Mouse (Mus musculus) testis, adult 2 months (tissue): ENCODE results near the gene Adgrv1. TPM values are rescaled to one million over a fixed set of nuclear protein-coding genes. Genes with fewer than 3 reads are reported as not detected.

Experiments used
- H3K27ac ChIP-seq: fragments of 200-500 bp; 2 replicates; pipeline ENCODE4 v1.5.1; 2012; ENCODE audit warnings: low read depth, low read length; ENCODE audit not compliant: control insufficient read depth, insufficient read depth
- H3K27me3 ChIP-seq: fragments of 200-500 bp; 2 replicates; pipeline ENCODE4 v1.6.1; 2012; ENCODE audit warnings: mild to moderate bottlenecking, low read length, moderate library complexity; ENCODE audit not compliant: control insufficient read depth, insufficient read depth
- H3K36me3 ChIP-seq: fragments of 200-500 bp; 2 replicates; pipeline ENCODE4 v1.6.1; 2012; ENCODE audit warnings: mild to moderate bottlenecking, low read length; ENCODE audit not compliant: control insufficient read depth, insufficient read depth
- H3K4me1 ChIP-seq: fragments of 200-500 bp; 2 replicates; pipeline ENCODE4 v1.6.1; 2012; ENCODE audit warnings: low read length; ENCODE audit not compliant: control insufficient read depth, insufficient read depth
- H3K4me3 ChIP-seq: fragments of 200-500 bp; 2 replicates; pipeline ENCODE4 v1.5.1; 2012; ENCODE audit warnings: low read depth, mild to moderate bottlenecking, low read length, moderate library complexity, mixed read lengths; ENCODE audit not compliant: control insufficient read depth
- CTCF ChIP-seq: fragments of 200-500 bp; IDR thresholded peaks from 2 replicates; pipeline ENCODE4 v1.5.1; 2012; ENCODE audit warnings: low read depth, mild to moderate bottlenecking, inconsistent platforms, low read length, moderate library complexity; ENCODE audit not compliant: control insufficient read depth, insufficient read depth, insufficient replicate concordance
- POLR2A ChIP-seq: fragments of 200-500 bp; IDR thresholded peaks from 2 replicates; pipeline ENCODE4 v1.6.1; 2012; ENCODE audit warnings: low read depth, mild to moderate bottlenecking, inconsistent platforms, low read length, moderate library complexity; ENCODE audit not compliant: control insufficient read depth
- polyA plus RNA-seq: library from polyadenylated mRNA; depleted of rRNA; stranded (reverse); fragments of >200 nt; gene quantifications from 2 replicates; pipeline ENCODE4 v1.2.3, GENCODE M21; 2012

Gene Adgrv1
- polyA plus RNA-seq, 1 experiment = 6.7 TPM

DNA sequence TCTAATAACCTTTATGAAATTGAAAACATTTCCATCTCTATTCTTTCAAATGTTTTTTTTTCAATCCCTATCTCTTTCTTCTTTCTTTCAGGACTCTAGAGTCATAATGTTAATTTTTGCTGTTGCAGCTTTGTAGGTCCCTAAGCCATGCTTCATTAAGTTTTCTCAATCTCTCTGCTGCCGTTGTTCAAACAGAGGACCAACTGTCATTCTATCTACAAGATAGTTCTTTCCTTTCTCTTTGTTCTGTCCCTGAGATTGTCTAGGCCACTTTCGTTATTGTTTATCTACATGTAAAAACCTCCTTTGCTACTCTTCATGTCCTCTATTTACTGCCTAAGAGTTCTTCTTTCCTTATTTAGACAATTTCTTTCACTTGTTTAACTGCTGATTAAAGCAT, 230.8 kb downstream of the Adgrv1 start:
- Histone ChIP-seq H3K27ac (no peak overlapping the region), H3K4me3 (no peak overlapping the region), H3K4me1 (no peaks in the 10 kb centered on the region), H3K36me3 (no peaks in the 10 kb centered on the region), H3K27me3 (no peaks in the 10 kb centered on the region)
- TF ChIP-seq CTCF (no peak), POLR2A (no peak)

DNA sequence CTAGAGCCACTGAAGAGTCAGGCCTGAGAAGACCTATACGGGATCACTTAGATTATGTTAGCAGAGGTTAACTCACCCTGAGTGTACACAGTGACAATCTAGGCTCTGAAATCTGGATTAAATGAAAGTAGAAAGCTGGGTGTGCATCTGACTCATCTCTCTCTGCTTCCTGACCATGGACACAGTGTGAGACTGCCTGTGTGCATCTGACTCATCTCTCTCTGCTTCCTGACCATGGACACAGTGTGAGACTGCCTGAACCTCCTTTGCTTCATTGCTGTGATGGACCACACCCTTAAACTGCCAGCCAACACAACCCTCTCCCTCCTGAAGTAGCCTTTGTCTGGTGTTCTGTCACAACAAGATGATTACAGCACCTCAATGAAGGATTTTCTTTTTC, 231.2 kb downstream of the Adgrv1 start:
- Histone ChIP-seq H3K4me3 (no peak overlapping the region), H3K27ac (no peak overlapping the region; the same call in 1 of the 2 replicates), H3K27me3 (no peaks in the 10 kb centered on the region), H3K36me3 (no peaks in the 10 kb centered on the region), H3K4me1 (no peaks in the 10 kb centered on the region)
- TF ChIP-seq POLR2A = no peak
- TF ChIP-seq CTCF = no peak

DNA sequence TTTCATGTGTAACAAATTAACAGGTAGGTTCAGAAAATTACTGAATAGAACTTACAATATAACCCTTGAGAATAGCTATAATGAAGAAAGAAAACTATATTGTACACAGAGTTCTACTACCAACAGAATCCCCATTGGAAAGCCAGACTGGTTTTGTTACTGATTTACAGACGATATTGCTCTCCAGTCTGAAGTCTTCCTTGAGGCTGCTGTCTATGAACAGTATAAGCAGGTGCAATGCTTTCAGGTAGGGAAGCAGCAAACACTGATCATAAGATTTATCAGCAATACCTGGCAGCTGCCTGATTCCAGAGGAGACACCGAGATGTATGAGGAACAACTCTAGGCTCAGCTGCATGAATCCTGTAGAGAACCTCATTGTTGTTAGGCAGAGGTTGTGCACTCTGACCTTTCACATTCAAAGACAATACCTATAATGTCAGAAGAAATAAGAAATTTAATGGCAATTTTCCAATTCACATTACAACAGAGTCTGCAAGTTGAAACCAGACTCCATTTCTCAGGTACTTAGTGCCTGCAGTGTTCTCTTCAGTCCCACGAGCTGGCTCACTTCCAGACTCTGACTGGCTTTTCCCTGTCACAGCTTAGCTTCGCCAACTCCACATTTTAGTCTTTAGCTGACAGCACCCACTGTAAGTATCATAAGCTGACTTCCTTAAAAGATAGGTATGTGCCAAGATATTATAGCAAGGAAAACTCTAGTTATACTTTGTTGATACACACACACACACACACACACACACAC, 247.2 kb downstream of the Adgrv1 start:
- TF ChIP-seq POLR2A (no peak), CTCF (no peak)

DNA sequence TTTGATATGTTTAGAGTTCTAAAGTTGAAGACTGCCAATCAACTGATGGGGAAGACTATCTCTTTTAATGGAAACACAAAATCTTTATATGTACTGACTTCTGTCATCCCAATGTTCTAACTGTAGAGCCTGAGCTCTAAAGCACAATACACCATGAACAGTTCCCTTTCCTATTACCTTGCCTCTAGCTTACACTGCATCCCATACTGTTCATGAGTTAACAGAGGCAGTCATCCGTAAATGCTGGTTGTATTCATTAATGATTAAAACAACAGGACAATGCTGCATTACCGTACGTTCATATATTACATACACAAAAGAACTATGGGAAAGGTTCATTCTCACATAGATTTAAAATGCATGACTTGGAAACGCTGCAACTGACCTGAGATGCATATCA, 251.1 kb downstream of the Adgrv1 start:
- H3K27me3 ChIP-seq = no peaks in the 10 kb centered on the region
- no peak for TF ChIP-seq CTCF
- no peaks in the 10 kb centered on the region for H3K36me3 ChIP-seq
- no peak overlapping the region for H3K4me3 ChIP-seq
- H3K27ac ChIP-seq = no peak overlapping the region
- no peaks in the 10 kb centered on the region for H3K4me1 ChIP-seq

More for the DNA sequence above, 247.2 kb downstream of the Adgrv1 start:
- H3K27me3 ChIP-seq = no peaks in the 10 kb centered on the region
- H3K4me3 ChIP-seq = no peak overlapping the region
- no peak overlapping the region for H3K27ac ChIP-seq
- H3K4me1 ChIP-seq = no peaks in the 10 kb centered on the region
- no peaks in the 10 kb centered on the region for H3K36me3 ChIP-seq

DNA sequence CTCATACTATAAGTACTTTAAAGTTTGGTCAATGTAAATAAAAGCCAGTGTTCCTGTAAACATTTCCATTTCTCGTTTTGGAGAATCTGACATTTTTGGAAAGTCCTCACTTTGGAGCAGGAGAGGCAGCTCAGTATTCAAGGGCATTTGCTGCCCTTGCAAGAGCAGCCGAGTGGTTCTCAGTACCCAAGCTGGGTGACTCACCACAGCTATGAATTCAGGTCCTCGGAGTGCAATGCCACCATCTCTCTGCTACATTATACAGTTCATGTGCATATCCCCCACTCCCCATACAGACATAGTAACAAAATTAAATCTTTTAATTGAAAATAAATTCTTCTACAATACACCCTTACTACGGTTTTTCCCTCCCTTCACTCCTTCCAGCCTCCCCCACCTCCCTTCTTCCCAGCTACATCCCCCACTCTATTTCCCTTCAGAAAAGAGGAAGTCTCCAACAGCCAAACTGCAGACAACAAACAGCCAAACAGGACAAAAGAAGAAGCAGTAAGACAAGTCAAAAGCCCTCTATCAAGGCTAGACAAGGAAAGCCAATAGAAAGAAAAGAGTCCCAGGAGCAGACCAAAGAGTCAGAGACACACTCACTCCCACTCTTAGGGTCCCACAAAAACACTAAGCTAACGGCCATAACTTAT, 262.0 kb downstream of the Adgrv1 start:
- Histone ChIP-seq H3K4me3 (no peak overlapping the region), H3K4me1 (no peaks in the 10 kb centered on the region), H3K36me3 (no peaks in the 10 kb centered on the region), H3K27me3 (no peaks in the 10 kb centered on the region), H3K27ac (no peak overlapping the region)
- TF ChIP-seq CTCF = no peak
- TF ChIP-seq POLR2A = no peak

DNA sequence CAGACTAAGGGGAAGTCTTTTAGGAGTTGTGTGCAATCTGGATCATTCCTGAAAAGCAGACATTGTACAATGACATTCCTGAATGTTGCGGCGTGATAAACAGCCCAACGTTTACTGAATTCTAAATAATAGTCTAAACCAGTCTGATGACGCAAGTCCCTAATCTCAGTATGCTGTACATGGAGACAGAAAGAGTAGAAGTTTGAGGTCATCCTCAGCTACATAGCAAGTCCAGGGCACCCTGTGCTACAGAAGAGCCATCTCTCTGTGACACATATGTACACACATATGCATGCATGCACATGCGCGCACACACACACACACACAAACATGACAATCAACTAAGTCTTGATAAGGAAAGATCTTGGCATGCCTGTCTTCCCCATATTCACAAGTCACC, 262.8 kb downstream of the Adgrv1 start:
- Histone ChIP-seq H3K4me1 (no peaks in the 10 kb centered on the region), H3K27me3 (no peaks in the 10 kb centered on the region), H3K4me3 (no peak overlapping the region), H3K27ac (no peak overlapping the region), H3K36me3 (no peaks in the 10 kb centered on the region)
- TF ChIP-seq POLR2A (no peak), CTCF (no peak)

DNA sequence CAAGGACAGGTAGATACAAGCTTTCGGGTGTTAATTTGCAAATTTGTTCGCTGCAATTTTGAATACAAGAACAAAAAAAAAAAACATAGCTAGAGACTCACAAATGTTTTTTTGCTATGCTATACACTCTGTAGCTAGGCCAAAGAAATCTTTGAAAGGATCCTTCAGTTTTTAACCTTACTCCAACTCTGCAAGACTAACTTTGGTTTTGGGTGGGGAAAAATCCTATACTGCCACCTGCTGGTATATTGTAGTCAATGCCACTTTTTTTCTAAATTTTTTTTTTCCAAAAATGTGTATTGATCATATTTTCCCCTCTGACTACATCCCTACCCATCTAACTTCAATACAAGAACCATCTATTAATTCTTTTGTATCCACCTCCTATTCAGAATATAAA, 263.4 kb downstream of the Adgrv1 start:
- H3K27ac ChIP-seq = no peak overlapping the region
- H3K27me3 ChIP-seq = no peaks in the 10 kb centered on the region
- no peaks in the 10 kb centered on the region for H3K4me1 ChIP-seq
- no peak overlapping the region for H3K4me3 ChIP-seq
- H3K36me3 ChIP-seq = no peaks in the 10 kb centered on the region
- TF ChIP-seq POLR2A = no peak
- TF ChIP-seq CTCF = no peak

DNA sequence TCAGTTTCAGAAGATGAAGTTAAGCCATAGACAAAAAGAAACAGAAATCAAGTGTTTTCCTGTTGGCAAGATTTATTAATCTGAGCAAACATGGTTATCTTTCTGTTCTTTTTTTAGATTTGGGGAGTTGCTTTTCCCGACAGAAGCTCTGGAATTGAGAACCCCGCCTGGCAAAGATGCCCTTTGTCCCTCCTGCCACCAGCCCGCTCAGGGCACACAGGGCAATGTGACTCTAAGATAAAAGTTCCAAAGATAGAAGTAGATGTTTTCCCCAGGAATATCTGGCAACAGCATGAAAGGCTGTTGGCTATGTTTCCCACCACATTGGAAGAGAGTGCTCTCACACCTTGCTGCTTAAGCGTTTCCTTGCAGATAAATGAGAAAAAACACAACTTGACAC, 264.0 kb downstream of the Adgrv1 start:
- TF ChIP-seq POLR2A (no peak), CTCF (no peak)
- no peak overlapping the region for H3K4me3 ChIP-seq
- no peaks in the 10 kb centered on the region for H3K4me1 ChIP-seq
- no peaks in the 10 kb centered on the region for H3K36me3 ChIP-seq
- H3K27me3 ChIP-seq = no peaks in the 10 kb centered on the region
- H3K27ac ChIP-seq = no peak overlapping the region
